Mouse (Mus musculus) urinary bladder, adult 2 months (tissue): Measurements from ENCODE around the gene BC035044. TPM values are rescaled to one million over a fixed set of nuclear protein-coding genes. Genes with fewer than 3 reads are reported as not detected.
"Not testable (repeated sequence)": the region's sequence is repeated elsewhere in the genome, so short reads cannot be mapped to it uniquely, and the experiment has no call there.

ENCODE experiments used
- DNase-seq: peaks from one replicate; pipeline ENCODE4 v3.0.0; 2022; ENCODE audit warnings: low spot score
- polyA plus RNA-seq: library from polyadenylated mRNA; depleted of rRNA; stranded (reverse); fragments of >200 nt; gene quantifications from 2 replicates; pipeline ENCODE4 v1.2.3, GENCODE M21; 2012; rRNA removed

The BC035044 gene
- 3.2 and 3.4 TPM in 2 replicates for polyA plus RNA-seq

DNA sequence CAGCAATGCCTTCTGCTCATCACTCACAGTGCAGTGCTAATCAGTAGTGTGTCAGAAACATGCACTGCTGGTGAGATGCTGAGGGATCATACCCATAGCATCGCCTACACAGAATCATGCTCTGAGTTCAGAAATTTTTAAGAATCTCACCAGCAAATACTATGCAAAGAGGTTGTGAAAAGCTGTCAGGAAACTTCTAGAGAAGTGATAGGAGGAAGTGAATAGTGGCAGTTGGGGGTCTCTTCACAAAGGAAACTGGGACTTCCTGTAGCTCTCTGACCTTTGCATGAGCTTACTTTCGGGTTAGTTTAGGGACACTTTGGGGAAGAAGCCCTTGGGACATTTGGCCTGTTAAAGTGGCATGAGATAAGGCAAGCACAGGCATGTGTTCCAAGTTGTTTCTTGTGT lies at the start of gene BC035044:
TSS of gene BC035044 (minus strand) at position 179 of the 408 bp plus-strand sequence.
- DNase-seq: no peak

DNA sequence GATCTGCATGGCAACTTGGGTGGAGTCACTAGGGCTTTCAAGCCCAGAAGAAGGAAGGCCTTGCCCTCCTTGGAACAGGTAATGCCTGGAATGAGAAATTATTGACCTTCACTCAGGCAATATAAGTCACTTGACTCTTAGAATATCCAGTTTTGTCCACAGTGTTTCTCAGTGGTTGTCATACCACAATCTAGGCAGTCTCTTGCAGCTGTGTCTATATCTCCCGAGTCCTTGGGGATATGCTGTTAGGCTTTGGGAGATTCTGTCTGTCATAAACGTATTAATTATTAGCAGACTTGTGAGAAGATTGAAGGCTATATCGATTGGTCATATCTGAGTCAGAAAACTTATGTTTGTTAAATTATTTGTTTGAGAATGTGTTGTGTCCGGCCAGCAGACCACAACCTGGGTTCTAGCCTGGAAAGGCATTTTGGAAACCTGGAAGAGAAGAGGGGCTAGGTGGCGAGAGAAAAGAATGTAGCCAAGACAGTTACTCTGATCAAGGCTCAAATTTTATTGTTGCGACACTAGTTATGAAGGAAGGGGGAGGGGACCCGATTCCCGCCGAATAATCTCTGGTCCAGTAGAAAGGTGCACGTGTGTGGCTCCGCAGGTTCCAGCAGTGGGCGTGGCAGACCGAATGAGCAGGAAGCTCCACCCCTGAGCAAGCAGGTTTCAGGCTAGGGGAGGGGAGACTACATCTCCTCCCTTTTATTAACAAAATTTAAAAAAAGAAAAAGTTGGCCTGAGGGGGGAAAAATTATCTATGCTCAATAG lies 45.2 kb upstream of the BC035044 start:
- DNase-seq: not testable (repeated sequence)

DNA sequence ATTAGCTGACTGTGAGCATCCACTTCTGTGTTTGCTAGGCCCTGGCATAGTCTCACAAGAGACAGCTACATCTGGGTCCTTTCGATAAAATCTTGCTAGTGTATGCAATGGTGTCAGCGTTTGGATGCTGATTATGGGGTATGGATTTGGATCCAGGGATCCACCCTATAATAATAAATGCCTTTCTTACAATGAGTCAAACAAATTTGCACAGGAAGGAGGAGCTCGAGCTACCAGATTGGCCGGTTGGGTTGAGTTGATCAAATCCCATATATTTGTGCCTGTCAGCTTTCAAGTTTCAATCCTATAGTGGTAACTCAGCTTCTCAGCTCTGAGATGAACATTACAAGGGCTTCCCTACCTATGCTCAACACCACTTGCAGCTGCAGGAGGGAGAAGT lies 43.2 kb upstream of the BC035044 start, which contains the start of gene Clec2g:
TSS of gene Clec2g (plus strand) at position 301 of the 400 bp plus-strand sequence.
- DNase-seq: not testable (repeated sequence)

- DNase-seq: no peak
These were observed 42.1 kb upstream of the BC035044 start for GRCm38 (mm10) chr6:128933050-128933449.

DNA sequence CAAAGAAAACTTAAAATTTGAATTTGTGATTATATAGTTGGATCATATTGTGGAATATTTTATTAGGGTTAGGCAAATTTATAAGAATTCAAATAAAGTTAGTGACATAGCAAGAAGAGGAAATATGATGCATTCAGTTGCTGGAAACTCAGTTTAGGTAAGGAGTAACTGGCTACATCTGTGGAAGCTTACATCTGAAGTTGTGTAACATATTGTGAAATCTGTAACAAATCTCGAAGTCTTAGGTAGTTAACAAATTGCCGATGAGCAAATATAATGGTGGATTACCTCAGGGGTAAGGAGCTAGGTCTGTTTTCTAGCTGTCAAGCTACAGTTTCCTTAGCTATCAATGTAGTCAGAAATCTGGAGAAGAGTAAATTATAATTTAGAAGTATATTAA lies 26.4 kb upstream of the BC035044 start:
- DNase-seq: no peak

- DNase-seq: no peak
These were observed 22.8 kb upstream of the BC035044 start for GRCm38 (mm10) chr6:128913598-128914254.

- DNase-seq: not testable (repeated sequence)
These were observed 10.0 kb upstream of the BC035044 start for GRCm38 (mm10) chr6:128900796-128901552.

DNA sequence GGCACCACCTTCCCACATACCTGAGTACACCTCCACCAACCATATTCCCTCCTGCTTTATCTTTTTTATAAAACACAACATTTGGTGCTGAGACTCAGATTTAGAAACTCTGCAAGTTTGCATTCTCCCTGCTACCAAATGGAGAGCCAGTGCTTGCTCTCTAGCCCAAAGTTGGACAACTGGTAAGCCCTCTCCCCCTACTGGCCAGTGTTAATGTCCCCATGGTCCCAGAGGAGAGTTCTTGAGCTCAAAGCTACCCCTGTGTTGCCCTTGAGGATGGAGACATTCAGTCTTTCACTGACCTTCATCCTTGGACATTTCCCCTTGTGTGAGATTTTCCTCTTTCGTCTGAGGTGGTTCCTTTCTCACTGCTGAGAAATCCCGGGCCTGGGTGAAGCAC lies 9.1 kb upstream of the BC035044 start:
- DNase-seq: no peak

DNA sequence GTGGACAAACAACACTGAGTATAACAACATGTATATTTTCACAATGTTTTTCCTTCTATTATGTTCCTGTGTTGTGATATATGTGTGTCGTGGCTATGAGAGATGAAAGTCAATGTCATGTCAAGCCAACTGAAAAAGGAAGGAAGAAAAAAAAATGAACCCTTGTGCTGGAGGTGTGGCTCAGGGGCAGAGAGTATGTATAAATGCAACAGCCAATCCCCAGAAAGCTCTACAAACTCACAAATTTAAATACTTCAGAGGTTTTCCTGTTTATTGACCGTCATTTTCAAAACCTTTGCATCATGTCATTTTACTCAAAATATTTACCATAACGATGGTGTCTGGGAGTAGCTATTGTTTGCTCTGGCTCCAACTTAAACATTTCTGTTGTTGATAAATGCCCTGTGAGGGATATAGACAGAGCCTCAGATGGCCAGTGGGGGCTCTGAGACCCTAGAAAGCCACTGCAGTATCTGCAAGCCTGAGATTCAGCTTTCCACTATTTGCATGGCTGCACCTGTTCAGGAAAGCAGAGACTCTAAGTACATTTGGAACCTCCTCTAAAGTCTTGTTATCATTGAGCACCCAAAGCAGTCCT lies 4.6 kb upstream of the BC035044 start:
- no peak for DNase-seq

GRCm38 (mm10) chr6:128888834-128889233 lies 2.1 kb downstream of the BC035044 start:
- no peak for DNase-seq

- not testable (repeated sequence) for DNase-seq
These were observed 3.7 kb downstream of the BC035044 start, which contains the start of gene Clec2i for GRCm38 (mm10) chr6:128887091-128887790. Clec2i (plus strand) TSS chr6:128887588.

DNA sequence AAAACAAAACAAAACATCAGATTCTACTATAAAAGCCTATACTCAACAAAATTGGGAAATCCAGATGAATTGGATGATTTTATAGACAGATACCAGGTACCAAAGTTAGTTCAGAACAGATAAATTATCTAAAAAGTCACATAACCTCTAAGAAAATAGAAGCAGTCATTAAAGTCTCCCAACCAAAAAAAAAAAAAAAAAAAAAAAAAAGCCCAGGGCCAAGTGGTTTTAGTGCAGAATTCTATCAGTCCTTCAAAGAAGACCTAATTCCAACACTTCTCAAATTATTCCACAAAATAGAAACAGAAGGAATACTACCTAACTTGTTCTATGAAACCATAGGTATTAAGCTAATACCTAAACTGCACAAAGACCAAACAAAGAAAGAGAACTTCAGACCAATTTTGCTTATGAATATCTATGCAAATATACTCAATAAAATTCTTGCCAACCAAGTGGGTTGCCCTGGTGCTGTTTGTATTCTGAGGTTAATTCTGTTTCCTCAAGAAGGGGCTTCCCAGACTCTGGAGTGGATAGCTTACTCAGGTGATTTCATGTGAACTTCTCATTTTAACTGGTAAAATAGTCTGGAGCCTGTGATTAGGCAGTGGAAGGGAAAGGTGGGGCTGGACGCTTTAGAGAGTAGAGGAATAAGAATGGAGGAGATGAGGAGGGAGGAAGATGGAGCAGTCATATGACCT lies 18.9 kb downstream of the BC035044 start:
- no peak for DNase-seq

DNA sequence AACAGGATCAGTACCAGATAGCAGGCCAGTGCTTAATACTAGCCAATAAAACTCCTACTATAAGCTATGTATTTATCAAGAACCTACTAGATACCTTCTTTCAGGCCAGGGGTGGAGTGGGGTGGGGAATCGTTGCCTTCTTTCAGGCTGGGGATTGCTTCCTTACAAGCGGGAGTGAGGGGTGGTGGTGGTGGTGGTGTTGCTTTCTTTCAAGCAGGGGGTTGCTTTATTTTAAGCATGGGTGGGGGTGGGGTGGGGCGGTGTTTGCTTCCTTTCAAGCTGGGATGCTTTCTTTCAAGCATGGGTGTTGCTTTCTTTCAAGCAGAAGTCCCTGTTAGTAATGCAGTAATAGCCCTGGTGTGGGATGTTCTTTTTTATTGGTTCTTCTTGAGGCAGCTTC lies 22.1 kb downstream of the BC035044 start:
- DNase-seq: no peak

DNA sequence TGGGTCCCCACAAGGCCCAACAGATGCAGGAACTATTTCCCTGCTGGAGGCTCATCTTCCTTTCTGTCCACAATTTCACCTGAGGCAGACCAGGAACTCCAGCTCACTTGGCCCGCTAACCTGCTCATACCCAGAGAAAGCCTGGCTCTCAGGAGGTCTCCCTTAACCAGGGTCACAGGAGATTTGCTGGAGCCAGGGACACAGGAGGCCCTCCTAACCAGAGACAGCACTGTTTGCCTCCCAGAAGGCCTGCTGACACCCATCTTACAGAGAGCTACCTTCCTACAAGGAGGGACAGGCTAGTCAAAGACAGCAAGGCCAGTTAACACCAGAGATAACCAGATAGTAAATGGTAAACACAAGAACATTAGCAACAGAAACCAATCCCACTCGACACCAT lies 33.0 kb downstream of the BC035044 start:
- DNase-seq: no peak

GRCm38 (mm10) chr6:128856250-128856649 lies 34.7 kb downstream of the BC035044 start:
- no peak for DNase-seq

DNA sequence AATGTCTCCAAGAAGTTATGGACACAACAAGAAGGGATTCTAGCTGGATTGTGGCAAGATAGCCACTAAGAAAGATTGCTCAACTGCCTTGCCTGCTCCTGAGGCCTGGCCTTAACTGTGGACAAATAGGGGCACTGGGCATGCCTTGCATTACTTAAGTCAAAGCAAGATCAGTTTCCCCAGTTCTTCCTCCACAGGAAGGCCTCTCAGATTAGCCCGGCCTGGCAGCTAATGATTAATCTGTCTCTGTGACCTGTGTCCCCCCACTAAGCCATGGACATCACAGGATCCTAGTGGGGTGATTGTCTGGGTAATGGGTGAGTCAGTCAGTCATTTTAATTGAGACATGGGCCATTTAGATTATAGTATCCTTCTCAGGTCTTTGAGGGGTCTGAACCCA lies 35.4 kb downstream of the BC035044 start:
- no peak for DNase-seq

DNA sequence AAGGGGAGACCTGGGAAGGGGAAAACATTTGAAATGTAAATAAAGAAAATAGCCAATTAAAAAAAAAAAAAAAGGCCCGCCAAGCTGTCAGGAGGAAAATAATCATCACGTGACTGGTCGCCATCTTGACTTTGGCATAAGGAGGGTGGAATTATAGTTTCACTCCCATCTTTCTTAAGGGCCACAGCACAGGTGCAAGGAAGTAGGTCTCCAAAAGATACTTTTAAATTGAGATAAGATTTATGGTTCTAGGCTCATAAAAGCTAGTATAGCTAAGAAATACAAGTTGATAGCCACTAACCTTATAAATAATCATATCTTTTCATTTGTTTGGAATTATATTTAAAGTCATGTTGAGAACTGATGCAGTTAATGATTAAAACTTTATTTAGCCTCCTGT lies 36.0 kb downstream of the BC035044 start:
- DNase-seq: no peak

DNA sequence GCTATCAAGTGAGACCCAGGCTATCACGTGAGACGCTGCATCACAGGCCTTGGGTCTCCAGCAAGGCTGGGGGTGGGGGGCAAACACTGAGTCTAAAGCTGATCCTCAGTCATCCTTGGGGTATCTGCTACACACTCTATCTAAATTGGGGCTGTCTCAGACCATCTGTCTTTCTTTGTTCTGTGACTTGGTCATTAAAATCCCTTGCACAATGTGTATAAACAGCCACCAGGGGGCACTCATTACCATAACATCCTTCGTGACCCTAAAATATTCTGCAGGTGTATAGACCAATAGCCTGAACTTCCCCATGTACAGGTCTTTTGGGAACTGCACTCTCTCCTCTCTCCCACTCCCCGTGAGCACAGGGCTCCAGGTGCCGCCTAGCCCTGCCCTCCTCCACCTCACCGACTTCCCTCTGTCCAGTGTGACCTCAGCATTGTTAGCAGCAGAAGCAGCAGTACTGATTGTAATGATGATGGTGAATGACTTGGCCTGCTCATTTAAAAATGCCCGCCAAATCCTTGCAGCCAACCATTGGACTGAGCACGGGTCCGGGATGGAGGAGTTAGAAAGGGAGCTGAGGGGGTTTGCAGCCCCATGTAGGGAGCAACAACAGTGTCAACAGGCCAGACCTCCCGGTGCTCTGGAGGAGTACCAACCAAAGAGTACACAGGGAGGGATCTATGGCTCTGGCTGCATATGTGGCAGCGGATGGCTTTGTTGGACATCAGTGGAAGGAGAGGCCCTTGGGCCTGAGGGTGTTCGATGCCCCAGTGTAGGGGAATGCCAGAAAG lies 36.7 kb downstream of the BC035044 start:
- peak; percentile 47 for DNase-seq

- no peak for DNase-seq
These were observed 38.2 kb downstream of the BC035044 start for GRCm38 (mm10) chr6:128852766-128853165.

- DNase-seq: no peak
These were observed 39.8 kb downstream of the BC035044 start for GRCm38 (mm10) chr6:128851151-128851550.
